Mouse (Mus musculus) heart, postnatal 36 days (tissue): ENCODE measurements at regions not wholly inside any gene's neighbourhood (a gene's known extent, or its start where the extent isn't known, plus 50 kb on each side); places are given as distances from the start of the nearest gene placed in this dataset.
A peak's percentile ranks its signal among the peaks of the same experiment; 100 is the strongest.

Source experiments
- DNase-seq, 2 experiments: peaks; one replicate each; pipeline ENCODE4 v3.0.0; 2021 to 2022
- intact Hi-C: fragments of 180-260 bp; cut with DNase I; formaldehyde crosslinking; loops from one replicate; pipeline ENCODE4 v1.15.1; 2025

GRCm38 (mm10) chr1:56453756-56454155 is 183.5 kb downstream of the Hsfy2 start:
- intact Hi-C loops, result no loop called here

GRCm38 (mm10) chr1:56442835-56443234 is 194.4 kb downstream of the Hsfy2 start:
- DNase-seq, result no peak
- intact Hi-C loops, result no loop called here

More at GRCm38 (mm10) chr1:56453756-56454155, 183.5 kb downstream of the Hsfy2 start:
- DNase-seq, result no peak

GRCm38 (mm10) chr1:56406786-56407185 is 230.4 kb downstream of the Hsfy2 start:
- intact Hi-C loops, result no loop called here
- DNase-seq, result no peak

DNA sequence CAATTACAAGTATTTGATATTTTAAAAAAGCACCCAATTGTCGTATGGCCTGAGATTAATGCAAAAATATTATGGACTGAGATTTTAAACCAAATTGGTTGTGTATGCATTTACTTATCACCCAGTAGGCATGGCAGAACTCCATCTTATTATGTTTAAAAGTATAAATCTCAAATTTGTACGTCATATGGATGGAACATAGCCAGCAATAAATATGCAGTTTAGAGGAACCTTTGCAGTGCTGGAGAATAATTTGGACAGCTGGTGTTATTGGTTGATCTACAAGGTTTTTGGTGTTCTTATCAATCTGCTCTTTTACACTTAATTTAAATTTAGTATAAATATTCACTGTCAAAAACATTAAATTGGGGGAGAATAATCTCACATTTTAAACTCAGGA is 233.9 kb downstream of the Hsfy2 start:
- intact Hi-C loops, result no loop called here
- DNase-seq, result no peak

DNA sequence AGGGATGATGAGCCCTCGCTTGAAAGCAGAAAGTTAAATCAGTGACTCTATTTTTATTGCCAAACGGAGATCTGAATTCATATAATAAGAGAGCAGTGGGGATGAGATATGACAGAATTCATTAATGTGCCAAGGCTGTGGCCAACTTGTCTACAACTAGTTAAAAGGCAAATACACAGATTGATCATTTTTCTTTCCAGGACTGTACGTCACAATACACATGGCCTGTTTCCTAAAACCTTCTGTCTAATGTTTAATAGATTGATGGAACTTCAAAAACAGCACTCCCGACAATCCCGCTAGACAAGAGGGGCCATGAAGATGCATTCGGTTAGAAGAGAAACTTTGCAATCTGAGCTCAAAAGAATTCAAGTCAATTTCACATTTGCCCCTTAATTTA is 241.4 kb downstream of the Hsfy2 start:
- DNase-seq, result no peak
- intact Hi-C loops, result no loop called here

GRCm38 (mm10) chr1:56387086-56387485 is 250.1 kb downstream of the Hsfy2 start:
- intact Hi-C loops, result no loop called here
- DNase-seq, result no peak

DNA sequence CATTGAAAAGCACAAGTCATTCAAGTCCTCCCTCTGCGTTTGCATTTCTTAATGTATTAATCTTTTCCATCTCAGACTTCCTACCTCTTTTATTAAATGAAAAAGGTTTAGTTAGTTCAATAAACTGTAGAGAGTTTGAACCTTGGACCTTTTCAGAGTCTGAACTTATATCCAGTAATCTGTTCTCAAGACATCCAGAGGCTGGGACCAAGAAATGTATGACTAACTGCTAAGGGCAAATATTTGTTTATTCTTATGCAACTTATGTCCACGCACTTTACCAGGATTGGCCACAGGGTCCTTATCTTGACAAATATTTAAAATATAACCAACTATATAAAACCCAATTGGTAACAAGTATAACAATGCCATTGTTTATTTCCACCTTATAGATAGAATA is 270.9 kb downstream of the Hsfy2 start:
- no peak for DNase-seq
- intact Hi-C loops, result no loop called here

GRCm38 (mm10) chr1:56360857-56361256 is 276.4 kb downstream of the Hsfy2 start:
- no peak for DNase-seq
- intact Hi-C loops, result no loop called here

GRCm38 (mm10) chr1:56346638-56347037 is 290.6 kb downstream of the Hsfy2 start:
- intact Hi-C loops, result no loop called here

GRCm38 (mm10) chr1:56344952-56345351 is 292.3 kb downstream of the Hsfy2 start:
- intact Hi-C loops, result no loop called here
- DNase-seq, result no peak

More at GRCm38 (mm10) chr1:56346638-56347037, 290.6 kb downstream of the Hsfy2 start:
- no peak for DNase-seq

DNA sequence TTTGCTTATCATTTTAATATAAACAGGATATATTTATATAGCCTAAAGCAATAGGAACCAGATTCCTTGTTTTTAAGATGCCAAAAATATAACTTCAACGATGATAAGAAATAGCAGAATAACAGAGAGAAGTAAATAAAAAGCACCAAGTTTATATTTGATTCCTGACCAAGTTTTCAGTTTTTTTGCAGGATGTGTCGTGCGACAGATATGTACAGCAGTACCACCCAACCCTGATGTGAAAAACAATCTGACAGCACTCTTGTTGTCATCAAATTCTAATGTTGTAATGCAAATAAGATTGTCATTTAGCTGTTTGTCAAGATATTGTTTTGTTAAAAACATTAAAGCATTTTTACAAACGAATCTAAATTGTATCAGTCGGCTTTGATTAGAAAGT is 309.9 kb downstream of the Hsfy2 start:
- intact Hi-C loops, result no loop called here
- no peak for DNase-seq

- no peak for DNase-seq
- intact Hi-C loops, result no loop called here
Measured at GRCm38 (mm10) chr1:56308586-56308985, 328.6 kb downstream of the Hsfy2 start.

DNA sequence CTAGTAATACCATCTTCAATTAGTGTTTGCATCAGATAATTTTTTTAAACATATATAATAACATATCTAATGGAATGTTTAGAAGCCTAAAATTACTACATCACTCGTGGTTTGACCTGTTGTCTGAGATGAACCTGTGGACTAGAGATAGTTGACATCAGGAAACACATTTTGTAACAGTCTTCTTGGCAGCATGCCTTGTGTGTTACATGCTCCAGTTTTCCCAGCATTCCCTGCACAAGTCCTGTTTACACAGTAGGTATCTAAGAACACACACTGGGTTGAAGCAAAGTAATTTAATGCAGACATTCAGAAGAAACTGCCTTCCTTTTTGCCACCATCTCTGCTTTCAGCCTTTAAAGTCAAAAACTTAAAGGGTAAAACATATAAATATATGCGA is 342.8 kb downstream of the Hsfy2 start:
- intact Hi-C loops, result no loop called here
- no peak for DNase-seq

DNA sequence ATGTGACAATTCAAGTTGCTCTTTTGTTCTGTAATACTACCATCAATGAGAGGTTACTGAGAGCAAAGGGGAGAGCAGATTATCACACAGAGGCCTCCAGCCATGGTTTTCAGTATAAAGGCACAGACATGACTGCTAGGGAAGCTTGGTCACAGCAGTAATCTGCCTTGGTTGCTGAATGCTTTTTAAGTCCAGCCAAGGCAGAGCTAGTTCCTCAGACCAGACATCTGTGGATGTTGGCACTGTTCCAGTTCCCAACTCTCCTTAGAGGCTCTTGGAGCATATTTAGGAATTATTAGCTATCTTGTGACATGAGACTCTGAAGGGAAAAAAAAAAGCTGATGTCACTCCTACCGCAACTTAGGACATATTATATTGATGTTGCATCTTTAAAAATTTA is 347.5 kb downstream of the Hsfy2 start:
- peak in 1 of 2 experiments; percentile 5 for DNase-seq
- intact Hi-C loops, result no loop called here

DNA sequence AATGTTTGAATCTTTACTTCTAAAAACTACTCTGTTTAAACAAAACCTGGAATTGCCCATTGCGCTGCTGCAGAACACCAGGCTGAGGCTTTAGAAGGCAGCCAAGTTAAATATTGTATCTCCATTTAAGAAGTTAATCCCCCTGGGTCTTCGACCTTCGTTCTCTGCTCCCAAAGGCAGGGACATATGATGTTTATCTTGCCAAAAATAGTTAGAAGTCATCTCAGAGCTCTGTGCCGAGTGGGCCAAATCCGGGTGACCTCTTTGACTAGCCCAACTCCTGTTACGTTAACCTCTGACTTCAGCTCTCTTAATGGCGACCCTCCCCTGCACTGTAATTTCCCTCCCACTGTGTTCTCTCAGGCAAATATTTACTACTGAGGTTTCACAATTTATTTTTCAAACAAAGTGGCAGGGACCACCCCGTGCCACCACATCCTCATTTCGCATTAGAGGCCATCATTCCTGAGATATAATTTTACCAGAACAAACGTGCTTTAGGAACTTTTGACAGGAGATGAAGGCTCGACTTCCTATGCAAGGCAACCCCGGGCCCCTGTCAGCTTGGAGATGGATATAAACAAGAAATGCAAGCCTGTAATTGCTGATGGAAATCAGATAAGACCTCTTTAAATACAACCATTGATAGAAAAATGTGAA is 350.7 kb downstream of the Hsfy2 start:
- intact Hi-C loops, result no loop called here
- DNase-seq, result no peak

DNA sequence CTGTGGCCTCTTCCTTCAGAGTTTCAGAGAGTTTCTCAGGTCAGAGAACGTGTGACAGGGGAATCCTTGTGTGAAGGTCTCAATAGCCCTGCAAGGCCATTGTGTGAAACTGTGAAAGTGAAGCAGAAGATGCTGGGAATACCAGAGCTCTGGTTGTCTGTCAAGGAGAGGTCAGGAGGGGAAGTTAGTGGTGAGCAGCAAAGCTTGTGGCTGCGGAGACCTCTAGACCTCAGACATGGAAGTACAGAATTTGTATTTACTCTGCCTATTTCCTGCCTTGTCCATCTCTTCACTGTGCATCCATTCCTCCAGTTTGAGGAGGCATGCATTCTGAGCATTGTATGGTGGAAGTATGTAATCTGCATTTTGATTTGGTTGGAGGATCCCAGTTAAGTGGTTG is 375.5 kb downstream of the Hsfy2 start:
- DNase-seq, result no peak
- intact Hi-C loops, result no loop called here

- intact Hi-C loops, result no loop called here
- no peak for DNase-seq
Measured at GRCm38 (mm10) chr1:56260759-56261158, 376.5 kb downstream of the Hsfy2 start.

- intact Hi-C loops, result no loop called here
- DNase-seq, result no peak
Measured at GRCm38 (mm10) chr1:56256839-56257490, 380.3 kb downstream of the Hsfy2 start.

- intact Hi-C loops, result no loop called here
- DNase-seq, result no peak
Measured at GRCm38 (mm10) chr1:56239686-56240085, 397.5 kb downstream of the Hsfy2 start.

- DNase-seq, result no peak
- intact Hi-C loops, result no loop called here
Measured at GRCm38 (mm10) chr1:56226314-56227008, 410.8 kb downstream of the Hsfy2 start.

DNA sequence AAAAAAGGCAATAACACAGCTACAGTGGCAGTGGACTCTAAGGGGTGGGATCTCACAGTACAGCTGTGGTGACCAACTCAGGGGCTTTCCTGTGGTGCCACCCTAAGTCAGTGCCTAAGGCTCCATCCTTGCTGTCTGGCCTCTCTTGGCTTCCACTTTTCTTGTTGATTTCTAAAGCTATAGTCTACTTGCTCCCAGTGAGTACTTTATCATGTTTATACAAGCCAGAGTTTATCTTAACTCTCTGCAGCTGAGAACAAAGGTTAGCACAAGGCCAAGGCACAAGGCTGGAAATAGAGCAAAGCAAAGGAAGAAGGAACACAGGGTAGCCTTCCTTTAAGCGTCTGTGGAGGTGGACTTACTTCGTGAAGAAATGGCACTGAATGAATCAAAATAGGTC is 417.5 kb downstream of the Hsfy2 start:
- intact Hi-C loops, result no loop called here
- DNase-seq, result no peak
